Mouse (Mus musculus) heart, postnatal 25 days (tissue): Measurements from ENCODE around the gene Aldh1a2. TPM values are rescaled to one million over a fixed set of nuclear protein-coding genes. Genes with fewer than 3 reads are reported as not detected.

ENCODE experiments used
- DNase-seq: peaks from one replicate; pipeline ENCODE4 v3.0.0; 2022; ENCODE audit warnings: low spot score
- intact Hi-C: fragments of 180-260 bp; cut with DNase I; formaldehyde crosslinking; loops from one replicate; pipeline ENCODE4 v1.15.1; 2025
- total RNA-seq, 2 experiments: library from RNA; stranded (reverse); gene quantifications; 2 replicates each; pipeline ENCODE4 v1.2.3; 2021

The Aldh1a2 gene
- total RNA-seq, 2 experiments from 2014 or later, result 9.5 to 12.9 TPM

GRCm38 (mm10) chr9:71331661-71332060, 116.1 kb downstream of the Aldh1a2 start:
- no peak for DNase-seq
- intact Hi-C loops, result no loop called here

- DNase-seq, result no peak
- intact Hi-C loops, result no loop called here
Observed at GRCm38 (mm10) chr9:71336674-71337073, 121.1 kb downstream of the Aldh1a2 start.

GRCm38 (mm10) chr9:71337425-71337824, 121.8 kb downstream of the Aldh1a2 start:
- intact Hi-C loops, result no loop called here
- no peak for DNase-seq

GRCm38 (mm10) chr9:71340116-71340515, 124.5 kb downstream of the Aldh1a2 start:
- DNase-seq, result no peak
- intact Hi-C loops, result no loop called here

Other genes with a start within 250 kb of the Aldh1a2 start
- gene Aqp9, start 47.1 kb upstream of the Aldh1a2 start, total RNA-seq, result under 1 TPM in 1 of 2 experiments, not detected in 1; 0.31 TPM